Mouse (Mus musculus) cerebellum, adult 9-11 months (tissue): Measurements from ENCODE around the gene Slc23a4.

Experiments used
- DNase-seq: peaks from one replicate; pipeline ENCODE4 v3.0.0; 2022

The Slc23a4 gene

GRCm38 (mm10) chr6:34910371-34911219 lies 77.6 kb downstream of the Slc23a4 start, which contains the start of gene Wdr91:
Gene Wdr91 (minus strand): TSS chr6:34910876.
- peak; percentile 88 for DNase-seq

- DNase-seq = no peak
Observed at GRCm38 (mm10) chr6:34909631-34910345, 78.4 kb downstream of the Slc23a4 start.

- no peak for DNase-seq
Observed at GRCm38 (mm10) chr6:34907696-34908260, 80.4 kb downstream of the Slc23a4 start.

GRCm38 (mm10) chr6:34907121-34907614 lies 81.0 kb downstream of the Slc23a4 start:
- no peak for DNase-seq

GRCm38 (mm10) chr6:34906661-34907060 lies 81.5 kb downstream of the Slc23a4 start:
- no peak for DNase-seq

- DNase-seq = no peak
Observed at GRCm38 (mm10) chr6:34906125-34906524, 82.1 kb downstream of the Slc23a4 start.

GRCm38 (mm10) chr6:34904361-34904760 lies 83.8 kb downstream of the Slc23a4 start:
- no peak for DNase-seq

- no peak for DNase-seq
Observed at GRCm38 (mm10) chr6:34903851-34904250, 84.4 kb downstream of the Slc23a4 start.

GRCm38 (mm10) chr6:34903441-34903840 lies 84.8 kb downstream of the Slc23a4 start:
- no peak for DNase-seq

GRCm38 (mm10) chr6:34902578-34902977 lies 85.6 kb downstream of the Slc23a4 start:
- no peak for DNase-seq

GRCm38 (mm10) chr6:34901911-34902444 lies 86.2 kb downstream of the Slc23a4 start:
- DNase-seq = no peak

GRCm38 (mm10) chr6:34900990-34901389 lies 87.2 kb downstream of the Slc23a4 start:
- peak; percentile 62 for DNase-seq

GRCm38 (mm10) chr6:34899127-34899526 lies 89.1 kb downstream of the Slc23a4 start:
- DNase-seq = no peak

- no peak for DNase-seq
Observed at GRCm38 (mm10) chr6:34896168-34896780, 91.9 kb downstream of the Slc23a4 start.

GRCm38 (mm10) chr6:34895569-34895968 lies 92.6 kb downstream of the Slc23a4 start:
- DNase-seq = peak; percentile 65
